Mouse (Mus musculus) ZHBTc4 (cell line): ENCODE results near the gene Lcorl.

Experiments
- DNase-seq: peaks from one replicate; pipeline ENCODE4 v3.0.0-alpha.2; 2011; ENCODE audit warnings: low read depth, low spot score

Lcorl gene

GRCm38 (mm10) chr5:45709653-45710052 is 147.8 kb downstream of the Lcorl start:
- DNase-seq = no peak

GRCm38 (mm10) chr5:45706811-45707210 is 150.6 kb downstream of the Lcorl start:
- no peak for DNase-seq

- no peak for DNase-seq
Observed at GRCm38 (mm10) chr5:45691678-45692077, 165.7 kb downstream of the Lcorl start.

GRCm38 (mm10) chr5:45690802-45691201 is 166.6 kb downstream of the Lcorl start:
- no peak for DNase-seq

GRCm38 (mm10) chr5:45689152-45689551 is 168.3 kb downstream of the Lcorl start:
- DNase-seq = no peak

GRCm38 (mm10) chr5:45686223-45686622 is 171.2 kb downstream of the Lcorl start:
- no peak for DNase-seq

GRCm38 (mm10) chr5:45685243-45685642 is 172.2 kb downstream of the Lcorl start:
- DNase-seq = no peak

- DNase-seq = no peak
Observed at GRCm38 (mm10) chr5:45683388-45683787, 174.0 kb downstream of the Lcorl start.

- no peak for DNase-seq
Observed at GRCm38 (mm10) chr5:45679955-45680354, 177.5 kb downstream of the Lcorl start.

- no peak for DNase-seq
Observed at GRCm38 (mm10) chr5:45677639-45678038, 179.8 kb downstream of the Lcorl start.

- DNase-seq = no peak
Observed at GRCm38 (mm10) chr5:45675032-45675431, 182.4 kb downstream of the Lcorl start.

GRCm38 (mm10) chr5:45670894-45671494 is 186.4 kb downstream of the Lcorl start:
- DNase-seq = no peak

- no peak for DNase-seq
Observed at GRCm38 (mm10) chr5:45670280-45670670, 187.1 kb downstream of the Lcorl start.

GRCm38 (mm10) chr5:45669598-45670279 is 187.7 kb downstream of the Lcorl start, which contains the start of gene Ncapg:
Gene Ncapg, plus strand, starts transcription at chr5:45669919.
- peak; percentile 99 for DNase-seq

- no peak for DNase-seq
Observed at GRCm38 (mm10) chr5:45669234-45669597, 188.2 kb downstream of the Lcorl start.

- DNase-seq = peak; percentile 25
Observed at GRCm38 (mm10) chr5:45668831-45669230, 188.6 kb downstream of the Lcorl start.

GRCm38 (mm10) chr5:45668324-45668723 is 189.1 kb downstream of the Lcorl start:
- DNase-seq = peak; percentile 55

- DNase-seq = peak; percentile 50
Observed at GRCm38 (mm10) chr5:45658406-45658805, 199.0 kb downstream of the Lcorl start.

- DNase-seq = no peak
Observed at GRCm38 (mm10) chr5:45651026-45651703, 206.2 kb downstream of the Lcorl start.
